Mouse (Mus musculus) bone marrow, adult 2 months (tissue): ENCODE measurements at regions not wholly inside any gene's neighbourhood (a gene's known extent, or its start where the extent isn't known, plus 50 kb on each side); places are given as distances from the start of the nearest gene placed in this dataset.

Source experiments
- H3K27ac ChIP-seq: fragments of 200-500 bp; 2 replicates; pipeline ENCODE4 v1.5.1; 2012; ENCODE audit warnings: low read depth, mild to moderate bottlenecking, control low read depth, inconsistent platforms, low read length; ENCODE audit not compliant: control insufficient read depth, poor library complexity, insufficient read depth
- H3K4me1 ChIP-seq: fragments of 200-500 bp; 2 replicates; pipeline ENCODE4 v1.6.1; 2011; ENCODE audit warnings: low read length; ENCODE audit not compliant: control insufficient read depth, insufficient read depth
- H3K4me3 ChIP-seq: fragments of 200-500 bp; replicated peaks from 2 replicates; pipeline ENCODE3; 2011; ENCODE audit warnings: mild to moderate bottlenecking, low read depth, low read length, control low read depth; ENCODE audit not compliant: control insufficient read depth
- CTCF ChIP-seq: fragments of 200-500 bp; IDR thresholded peaks from 2 replicates; pipeline ENCODE4 v1.5.1; 2011; ENCODE audit warnings: low read length, control low read depth; ENCODE audit not compliant: control insufficient read depth, insufficient read depth
- POLR2A ChIP-seq: fragments of 200-500 bp; IDR thresholded peaks from 2 replicates; pipeline ENCODE4 v1.6.1; 2011; ENCODE audit warnings: low read depth, mild to moderate bottlenecking, control low read depth, low read length, borderline replicate concordance; ENCODE audit not compliant: control insufficient read depth
- WGBS: fragments of 180-500 bp; shearing (Covaris S2); methylation state at CpG from one replicate; pipeline ENCODE4 v1.1.7; 2018; 5-methylcytosine and 5-hydroxymethylcytosine counted together

- TF ChIP-seq POLR2A = no peak
- no peak for TF ChIP-seq CTCF
- Histone ChIP-seq H3K4me1 (no peaks in the 10 kb centered on the region), H3K27ac (no peak overlapping the region), H3K4me3 (no peak overlapping the region)
- WGBS = 87% methylated on average over 6 of the region's 6 CpGs
These were observed 99.3 kb upstream of the Tsc22d2 start for GRCm38 (mm10) chr3:58315236-58315635.

- no peaks in the 10 kb centered on the region for H3K4me1 ChIP-seq
- no peak overlapping the region for H3K4me3 ChIP-seq
- H3K27ac ChIP-seq = no peak overlapping the region
- WGBS = 68% methylated on average over 2 of the region's 2 CpGs
- no peak for TF ChIP-seq CTCF
- TF ChIP-seq POLR2A = no peak
These were observed 97.3 kb upstream of the Tsc22d2 start for GRCm38 (mm10) chr3:58317240-58317639.

- Histone ChIP-seq H3K27ac (no peak overlapping the region), H3K4me1 (no peaks in the 10 kb centered on the region), H3K4me3 (no peak overlapping the region)
- TF ChIP-seq CTCF (no peak), POLR2A (no peak)
- WGBS = 72% methylated on average over 2 of the region's 2 CpGs
These were observed 95.8 kb upstream of the Tsc22d2 start for GRCm38 (mm10) chr3:58318756-58319155.

- Histone ChIP-seq H3K4me3 (no peak overlapping the region), H3K4me1 (no peaks in the 10 kb centered on the region), H3K27ac (no peak overlapping the region)
- 63% methylated on average over 1 of the region's 1 CpGs for WGBS
- TF ChIP-seq POLR2A (no peak), CTCF (no peak)
These were observed 95.1 kb upstream of the Tsc22d2 start for GRCm38 (mm10) chr3:58319463-58319862.

- TF ChIP-seq POLR2A (no peak), CTCF (no peak)
- Histone ChIP-seq H3K4me3 (no peak overlapping the region), H3K4me1 (no peaks in the 10 kb centered on the region), H3K27ac (no peak overlapping the region)
- 60% methylated on average over 4 of the region's 4 CpGs for WGBS
These were observed 93.7 kb upstream of the Tsc22d2 start for GRCm38 (mm10) chr3:58320812-58321211.

GRCm38 (mm10) chr3:58322322-58322721 is 92.2 kb upstream of the Tsc22d2 start:
- TF ChIP-seq POLR2A = no peak
- TF ChIP-seq CTCF = no peak
- no peak overlapping the region for H3K4me3 ChIP-seq
- no peaks in the 10 kb centered on the region for H3K4me1 ChIP-seq
- WGBS = 84% methylated on average over 1 of the region's 1 CpGs
- no peak overlapping the region for H3K27ac ChIP-seq

- no peak overlapping the region for H3K27ac ChIP-seq
- WGBS = 73% methylated on average over 2 of the region's 2 CpGs
- H3K4me3 ChIP-seq = no peak overlapping the region
- H3K4me1 ChIP-seq = no peaks in the 10 kb centered on the region
- TF ChIP-seq CTCF (no peak), POLR2A (no peak)
These were observed 86.8 kb upstream of the Tsc22d2 start for GRCm38 (mm10) chr3:58327721-58328120.

- no peak overlapping the region for H3K27ac ChIP-seq
- H3K4me1 ChIP-seq = no peaks in the 10 kb centered on the region
- WGBS = 65% methylated on average over 2 of the region's 2 CpGs
- no peak for TF ChIP-seq POLR2A
- TF ChIP-seq CTCF = no peak
- no peak overlapping the region for H3K4me3 ChIP-seq
These were observed 84.3 kb upstream of the Tsc22d2 start for GRCm38 (mm10) chr3:58330186-58330585.

- 78% methylated on average over 7 of the region's 7 CpGs for WGBS
- Histone ChIP-seq H3K27ac (no peak overlapping the region), H3K4me3 (no peak overlapping the region), H3K4me1 (no peaks in the 10 kb centered on the region)
- TF ChIP-seq CTCF (no peak), POLR2A (no peak)
These were observed 80.5 kb upstream of the Tsc22d2 start for GRCm38 (mm10) chr3:58333997-58334396.
